Mouse (Mus musculus): ENCODE results near the gene Atp5d.

DNA sequence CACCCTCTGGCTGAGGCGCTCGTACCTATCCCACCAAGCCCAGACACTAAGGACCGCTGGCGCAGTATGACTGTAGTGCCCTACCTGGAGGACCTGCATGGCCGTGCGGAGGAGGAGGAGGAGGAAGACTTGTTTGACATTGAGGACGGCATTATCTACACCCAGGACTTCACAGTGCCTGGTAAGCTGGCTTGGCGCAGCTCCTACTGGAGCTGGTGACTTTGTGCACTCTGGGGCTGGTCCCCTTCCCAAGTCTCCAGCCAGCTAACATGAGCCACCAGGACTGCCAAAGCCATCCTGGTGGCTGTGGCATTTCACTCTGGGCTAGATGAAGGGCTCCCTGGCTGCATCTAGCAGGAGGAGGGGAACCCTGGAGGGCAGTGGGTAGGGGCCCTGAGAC is 10.5 kb upstream of the Atp5d start:
- TF ChIP-seq CTCF (IDR thresholded peaks at IDR 0.05; ENCODE audit: borderline replicate concordance, extremely low read depth, insufficient read depth, insufficient read length): no peak
- TF ChIP-seq POLR2A (IDR thresholded peaks at IDR 0.05; ENCODE audit: borderline replicate concordance, extremely low read depth, insufficient read depth, insufficient read length, poor library complexity, severe bottlenecking): no peak

Data from brain, embryonic 14.5 days (tissue).